Mouse (Mus musculus) MEL-GATA-1-ER (cell line): ENCODE results near the gene Fgf2.

Source experiments
- DNase-seq: peaks from one replicate; pipeline ENCODE4 v3.0.0-alpha.2; 2012; ENCODE audit warnings: low read depth; ENCODE audit errors: extremely low read depth

Gene Fgf2

DNA sequence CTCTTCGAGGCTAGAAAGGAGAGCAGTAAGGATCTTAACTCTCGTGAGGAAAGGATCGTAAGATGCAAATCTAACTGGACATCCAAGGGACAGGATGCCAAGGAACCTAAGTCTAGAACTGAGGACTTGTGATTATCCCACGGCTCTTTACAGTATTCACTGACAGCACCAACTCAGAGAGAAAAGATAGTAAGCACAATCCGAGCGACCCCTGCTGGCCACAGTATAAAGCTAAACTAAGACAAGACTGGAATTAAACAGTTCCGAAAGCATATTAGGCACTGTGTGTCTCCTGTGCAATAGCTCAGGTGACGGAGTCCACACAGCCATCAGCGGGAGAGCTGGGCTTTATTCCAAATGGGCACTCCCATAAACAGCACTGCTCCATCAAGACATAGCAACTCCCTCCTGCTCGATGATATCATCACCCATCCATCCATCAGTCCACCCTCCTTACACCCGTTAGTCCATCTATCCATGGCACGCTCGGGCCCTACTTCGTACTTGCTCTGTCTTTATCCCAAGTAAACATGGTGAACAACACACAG, 66.3 kb downstream of the Fgf2 start:
- peak; percentile 69 for DNase-seq

DNA sequence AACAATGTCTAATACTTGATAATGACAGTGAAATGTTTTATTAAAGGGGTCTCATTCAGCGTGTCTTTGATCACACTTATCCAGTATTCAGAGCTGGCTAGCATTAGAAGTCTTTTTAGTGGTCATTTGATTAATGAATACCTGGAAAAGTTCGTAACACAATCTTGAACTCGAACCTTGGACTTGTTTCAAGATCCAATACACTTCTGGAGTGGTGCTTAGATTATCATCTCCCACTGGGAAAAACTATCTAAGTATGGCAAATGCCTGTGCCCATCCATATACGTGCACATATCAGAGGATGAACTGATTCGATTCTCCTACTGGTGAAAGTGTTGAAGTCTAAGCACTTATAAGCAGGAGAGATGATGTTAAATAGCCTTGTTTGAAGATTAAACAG, 70.2 kb downstream of the Fgf2 start:
- DNase-seq = no peak

GRCm38 (mm10) chr3:37418961-37419457, 70.9 kb downstream of the Fgf2 start:
- DNase-seq = peak; percentile 51

DNA sequence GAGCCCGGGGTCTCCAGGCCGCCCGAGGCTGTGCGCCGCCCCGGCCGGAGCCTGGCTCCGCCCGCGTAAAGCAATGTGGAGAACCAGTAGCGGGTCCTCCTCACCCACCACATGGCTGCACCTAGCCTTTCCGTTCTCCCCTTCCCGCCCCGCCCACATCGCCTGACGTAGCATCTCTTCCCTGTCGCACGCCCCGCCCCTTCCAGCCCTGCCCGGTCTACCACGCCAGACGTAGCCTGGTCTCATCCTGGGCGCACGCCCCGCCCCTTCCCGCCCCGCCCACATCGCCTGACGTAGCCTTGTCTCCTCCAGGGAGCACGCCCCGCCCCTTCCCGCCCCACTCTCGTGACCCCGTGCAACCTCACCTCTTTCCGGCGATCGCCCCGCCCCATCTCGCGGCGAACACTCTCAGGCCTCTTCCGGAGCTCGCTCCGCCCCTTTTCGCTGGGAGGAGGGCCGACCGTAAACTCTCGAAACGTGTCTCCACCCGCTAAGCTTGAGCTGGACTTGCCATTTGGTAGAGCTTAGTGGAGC, 71.4 kb downstream of the Fgf2 start, which contains the start of gene Spata5:
Spata5 (plus strand) TSS at position 439 of the 534 bp plus-strand sequence.
- peak; percentile 92 for DNase-seq

DNA sequence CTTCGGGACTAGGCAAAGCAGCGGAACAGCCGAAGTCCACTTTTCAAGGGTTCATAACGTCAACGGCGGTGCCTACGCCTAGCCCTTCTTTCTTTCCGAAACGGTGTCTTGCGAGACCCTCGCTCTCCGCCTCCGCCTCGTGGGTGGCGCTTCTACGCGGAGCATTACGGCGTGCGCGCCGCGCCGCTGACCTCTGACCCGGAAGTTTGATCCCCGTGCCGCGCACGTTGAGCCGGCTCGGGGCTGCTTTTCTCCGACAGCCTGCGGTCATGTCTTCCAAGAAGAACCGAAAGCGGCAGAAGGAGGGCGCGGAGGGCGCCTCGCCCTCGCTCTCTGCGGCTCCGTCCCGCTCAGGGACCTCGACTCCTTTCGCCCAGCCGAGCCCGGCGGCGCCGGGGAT, 71.9 kb downstream of the Fgf2 start, which contains the start of gene Nudt6:
Nudt6 (minus strand) TSS at position 140 of the 400 bp plus-strand sequence.
- DNase-seq = peak; percentile 87

- DNase-seq = peak; percentile 24
These were observed 72.5 kb downstream of the Fgf2 start for GRCm38 (mm10) chr3:37420641-37421040.

GRCm38 (mm10) chr3:37421179-37421578, 73.0 kb downstream of the Fgf2 start:
- peak; percentile 24 for DNase-seq

DNA sequence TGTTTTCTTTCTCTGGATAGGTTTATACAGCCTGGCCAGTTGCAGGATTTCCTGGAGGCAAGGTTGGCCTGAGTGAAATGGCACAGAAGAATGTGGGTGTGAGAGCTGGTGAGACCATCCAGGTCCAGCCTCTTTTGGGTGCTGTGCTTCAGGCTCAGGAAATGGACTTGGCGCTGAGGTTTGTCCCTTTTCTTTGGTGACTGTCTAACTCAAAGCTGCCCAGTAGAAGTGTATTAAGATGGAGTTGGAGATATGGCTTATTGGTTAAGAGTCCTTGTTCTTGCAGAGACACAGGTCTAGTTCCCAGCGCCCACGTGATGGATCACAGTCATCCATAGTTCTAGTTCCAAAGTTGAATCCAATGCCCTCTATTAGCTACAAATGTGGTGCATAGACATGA, 77.9 kb downstream of the Fgf2 start:
- no peak for DNase-seq

DNA sequence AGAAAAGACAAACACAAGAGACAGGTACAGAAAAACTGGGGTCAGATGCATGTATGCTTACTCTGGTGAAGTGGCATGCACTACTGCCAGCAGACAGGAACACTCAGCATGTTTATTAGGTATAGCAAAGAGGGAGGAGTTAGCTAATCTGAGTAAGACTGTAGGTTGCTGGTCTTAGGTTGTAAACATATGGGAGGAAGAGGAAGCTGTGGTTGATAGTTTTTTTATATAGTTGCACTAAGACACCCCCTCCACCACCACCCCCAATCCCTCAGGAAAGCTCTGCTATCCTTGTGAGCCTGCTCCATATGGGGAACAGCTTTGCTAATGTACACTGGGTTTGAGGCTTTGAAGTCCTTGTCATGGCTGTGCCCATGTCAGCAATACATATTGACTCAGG, 82.2 kb downstream of the Fgf2 start:
- peak; percentile 26 for DNase-seq

DNA sequence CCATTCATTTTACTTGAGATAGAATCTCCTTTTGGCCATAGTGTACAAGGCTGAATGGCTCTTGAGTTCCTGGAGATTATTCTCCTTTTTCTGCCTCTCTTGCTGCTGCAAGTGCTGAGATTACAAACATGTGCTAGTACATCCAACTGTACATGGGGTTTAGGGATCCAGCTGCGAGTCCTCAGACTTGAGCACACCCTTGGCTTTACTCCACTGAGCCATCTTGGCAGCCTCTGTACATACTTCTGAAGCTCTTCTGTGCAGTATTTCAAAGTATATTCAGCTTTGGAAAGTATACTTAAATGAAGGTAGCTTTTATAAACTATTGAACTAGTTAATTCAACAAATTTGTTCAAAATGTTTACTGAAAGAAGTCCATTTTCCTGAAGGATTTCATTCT, 91.6 kb downstream of the Fgf2 start:
- DNase-seq = no peak

DNA sequence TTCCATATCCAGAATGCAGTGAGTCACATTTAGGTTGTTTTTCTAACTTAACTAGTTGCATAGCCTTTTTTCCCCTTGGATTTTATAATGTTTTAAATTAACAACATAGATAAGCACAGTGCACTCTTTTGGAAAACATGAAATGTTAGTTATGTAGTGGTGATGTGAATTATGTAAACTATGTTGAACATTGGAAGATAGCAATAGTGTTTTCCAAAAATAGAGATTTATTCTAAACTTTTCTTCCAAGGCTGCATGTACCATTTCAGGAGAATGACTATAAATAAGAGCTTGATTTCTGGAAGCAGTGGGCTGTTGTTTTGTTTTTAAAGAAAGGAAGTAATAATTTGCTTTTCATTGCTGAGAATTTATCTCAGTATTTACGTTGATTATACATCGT, 95.3 kb downstream of the Fgf2 start:
- DNase-seq = no peak

GRCm38 (mm10) chr3:37455992-37456391, 107.8 kb downstream of the Fgf2 start:
- no peak for DNase-seq
